34 mouse cellular contexts compared by ENCODE assay signal in genomic region chr19:23631611-23632492, GRCm38 (mm10). TPM values are rescaled to one million over a fixed set of nuclear protein-coding genes. Genes with fewer than 3 reads are reported as not detected.
A peak's percentile ranks its signal among the peaks of the same experiment; 100 is the strongest.
DNase-seq lines count a peak whose midpoint lies in the region; ATAC-seq lines count a peak whose summit lies in the region.
"Had no signal": no experiment of that assay in that cellular context is flagged by ENCODE, and none has a peak within 500 bp of the region (broad histone marks: within the 10 kb centered on the region; RNA-seq: fewer than 3 reads in every experiment).

No protein-coding gene starts in this region.

- no peak for DNase-seq in forebrain, embryonic 10.5 days (ENCODE audit: extremely low spot score, low spot score)
- no peak for DNase-seq in hindbrain, embryonic 10.5 days (ENCODE audit: low spot score)
- DNase-seq in brain, adult 2 months (ENCODE audit: low read depth, low spot score): peak; percentile 34
- DNase-seq in right cerebral cortex, adult 18-20 months: no peak
- DNase-seq: adrenal gland, adult 8-10 months; cerebellum, adult 11 months; cerebellum, adult 9-10 months; cerebellum, postnatal 36 days; gastrocnemius, postnatal 25 days; heart, adult 11 months; kidney, adult 18-20 months; kidney, postnatal 25 days; liver; lung, embryonic 14.5 days; lung, postnatal 14 days; right cerebral cortex, postnatal 4 days; thymus, adult 18-20 months; thymus, postnatal 36 days had no signal

- H3K36me3 ChIP-seq in forebrain, embryonic 13.5 days (ENCODE audit: poor library complexity, severe bottlenecking): no peaks in the 10 kb centered on the region
- no peaks in the 10 kb centered on the region for H3K36me3 ChIP-seq in forebrain, embryonic 10.5 days (replicated peaks)
- no peaks in the 10 kb centered on the region for H3K36me3 ChIP-seq in hindbrain, embryonic 15.5 days
- H3K36me3 ChIP-seq in hindbrain, embryonic 10.5 days: no peaks in the 10 kb centered on the region
- H3K36me3 ChIP-seq in midbrain, embryonic 15.5 days (replicated peaks): no peaks in the 10 kb centered on the region
- H3K36me3 ChIP-seq: embryonic facial prominence, embryonic 12.5 days; G1E; heart, embryonic 10.5 days; heart, embryonic 15.5 days; kidney, embryonic 15.5 days; midbrain, embryonic 12.5 days; neural tube, embryonic 12.5 days had no signal

- no peak overlapping the region for H3K4me3 ChIP-seq in forebrain, embryonic 13.5 days
- H3K4me3 ChIP-seq in forebrain, embryonic 10.5 days: no peak overlapping the region
- no peak overlapping the region for H3K4me3 ChIP-seq in hindbrain, embryonic 15.5 days
- no peak overlapping the region for H3K4me3 ChIP-seq in hindbrain, embryonic 10.5 days
- H3K4me3 ChIP-seq in midbrain, embryonic 15.5 days: no peak overlapping the region
- H3K4me3 ChIP-seq: embryonic facial prominence, embryonic 12.5 days; heart, embryonic 10.5 days; heart, embryonic 15.5 days; kidney, embryonic 15.5 days; midbrain, embryonic 12.5 days; myocyte; neural tube, embryonic 12.5 days had no signal

- no peak overlapping the region; the same call in 1 of the 2 replicates for H3K27ac ChIP-seq in forebrain, embryonic 13.5 days
- no peak overlapping the region for H3K27ac ChIP-seq in forebrain, embryonic 10.5 days
- H3K27ac ChIP-seq in hindbrain, embryonic 15.5 days (replicated peaks): 0 out of 2 replicates have a peak overlapping the region, but pooled peaks have one; percentile 15
- no peak overlapping the region for H3K27ac ChIP-seq in hindbrain, embryonic 10.5 days
- H3K27ac ChIP-seq in midbrain, embryonic 15.5 days: peak overlapping the region; percentile 48; the same call in 1 of the 2 replicates
- H3K27ac ChIP-seq: embryonic facial prominence, embryonic 12.5 days; heart, embryonic 10.5 days; heart, embryonic 15.5 days; kidney, embryonic 15.5 days; liver, embryonic 14.5 days; midbrain, embryonic 12.5 days; neural tube, embryonic 12.5 days; stomach, postnatal 0 days had no signal

- no peak overlapping the region for H3K9ac ChIP-seq in forebrain, embryonic 13.5 days
- H3K9ac ChIP-seq in hindbrain, embryonic 15.5 days: no peak overlapping the region
- H3K9ac ChIP-seq in midbrain, embryonic 15.5 days: no peak overlapping the region
- H3K9ac ChIP-seq: embryonic facial prominence, embryonic 12.5 days; heart, embryonic 15.5 days; kidney, embryonic 15.5 days; liver, embryonic 14.5 days; lung, embryonic 14.5 days; midbrain, embryonic 12.5 days; neural tube, embryonic 12.5 days had no signal

- H3K9me3 ChIP-seq in forebrain, embryonic 13.5 days (replicated peaks): no peaks in the 10 kb centered on the region
- no peaks in the 10 kb centered on the region for H3K9me3 ChIP-seq in forebrain, embryonic 10.5 days
- H3K9me3 ChIP-seq in hindbrain, embryonic 15.5 days: no peaks in the 10 kb centered on the region
- H3K9me3 ChIP-seq in hindbrain, embryonic 10.5 days: no peaks in the 10 kb centered on the region
- H3K9me3 ChIP-seq in midbrain, embryonic 15.5 days: no peaks in the 10 kb centered on the region
- H3K9me3 ChIP-seq: embryonic facial prominence, embryonic 12.5 days; G1E; heart, embryonic 10.5 days; heart, embryonic 15.5 days; kidney, embryonic 15.5 days; midbrain, embryonic 12.5 days; neural tube, embryonic 12.5 days had no signal

- WGBS in forebrain, embryonic 13.5 days: 79% methylated on average over 11 of the region's 11 CpGs
- WGBS in forebrain, embryonic 10.5 days: 89% methylated on average over 11 of the region's 11 CpGs
- WGBS in hindbrain, embryonic 15.5 days: 51% methylated on average over 11 of the region's 11 CpGs
- 77% methylated on average over 11 of the region's 11 CpGs for WGBS in hindbrain, embryonic 10.5 days
- 36% methylated on average over 11 of the region's 11 CpGs for WGBS in midbrain, embryonic 15.5 days

- H3K4me2 ChIP-seq in forebrain, embryonic 13.5 days: no peak overlapping the region
- no peak overlapping the region for H3K4me2 ChIP-seq in hindbrain, embryonic 15.5 days
- no peak overlapping the region for H3K4me2 ChIP-seq in midbrain, embryonic 15.5 days
- H3K4me2 ChIP-seq: embryonic facial prominence, embryonic 12.5 days; heart, embryonic 15.5 days; kidney, embryonic 15.5 days; lung, embryonic 14.5 days; midbrain, embryonic 12.5 days; neural tube, embryonic 12.5 days had no signal

- ATAC-seq in forebrain, embryonic 13.5 days: peak; percentile 48; the same call in 1 of the 2 replicates
- no peak for ATAC-seq in hindbrain, embryonic 15.5 days (ENCODE audit: low FRiP score, low read depth)
- ATAC-seq in midbrain, embryonic 15.5 days (replicated peaks): peak; percentile 82
- ATAC-seq: inflammation-experienced regulatory T-cells, adult 6 months had no signal

- H3K27me3 ChIP-seq in forebrain, embryonic 13.5 days: no peaks in the 10 kb centered on the region
- H3K27me3 ChIP-seq in forebrain, embryonic 10.5 days (ENCODE audit: poor library complexity, severe bottlenecking): no peaks in the 10 kb centered on the region
- no peaks in the 10 kb centered on the region for H3K27me3 ChIP-seq in hindbrain, embryonic 15.5 days
- no peaks in the 10 kb centered on the region for H3K27me3 ChIP-seq in hindbrain, embryonic 10.5 days (ENCODE audit: insufficient read depth, poor library complexity, severe bottlenecking)
- no peaks in the 10 kb centered on the region for H3K27me3 ChIP-seq in midbrain, embryonic 15.5 days (replicated peaks)
- H3K27me3 ChIP-seq: embryonic facial prominence, embryonic 12.5 days; heart, embryonic 15.5 days; kidney, embryonic 15.5 days; midbrain, embryonic 12.5 days; neural tube, embryonic 12.5 days had no signal

- H3K4me1 ChIP-seq in forebrain, embryonic 13.5 days: no peaks in the 10 kb centered on the region
- H3K4me1 ChIP-seq in forebrain, embryonic 10.5 days: peaks cover 2% of the 10 kb centered on the region
- H3K4me1 ChIP-seq in hindbrain, embryonic 15.5 days (replicated peaks): 0 out of 2 replicates have a peak, but pooled peaks cover 3% of the 10 kb centered on the region
- 0 out of 2 replicates have a peak, but pooled peaks cover 14% of the 10 kb centered on the region for H3K4me1 ChIP-seq in hindbrain, embryonic 10.5 days (replicated peaks)
- peaks cover 13% of the 10 kb centered on the region for H3K4me1 ChIP-seq in midbrain, embryonic 15.5 days
- H3K4me1 ChIP-seq: embryonic facial prominence, embryonic 12.5 days; heart, embryonic 10.5 days; heart, embryonic 15.5 days; kidney, embryonic 15.5 days; neural tube, embryonic 12.5 days had no signal

RNA-seq across cellular contexts. Expression of gene 1700028P14Rik, which starts 20.8 kb away (rescaled TPM):
- polyA plus RNA-seq in forebrain, embryonic 13.5 days (2015; fragmentation: Nextera tagmentation; extraction: Ambion mirVana): 1.3 and 1.7 TPM in 2 replicates
- polyA plus RNA-seq in forebrain, embryonic 10.5 days (2016; fragmentation: Nextera tagmentation; extraction: Ambion mirVana): 0.25 and 0.50 TPM in 2 replicates
- polyA plus RNA-seq in hindbrain, embryonic 15.5 days (2015; fragmentation: Nextera tagmentation; extraction: Ambion mirVana): 2.5 and 3.1 TPM in 2 replicates
- 0.51 and 2.3 TPM in 2 replicates for polyA plus RNA-seq in hindbrain, embryonic 10.5 days (2016; fragmentation: Nextera tagmentation; extraction: Ambion mirVana)
- 2.1 and 2.4 TPM in 2 replicates for polyA plus RNA-seq in midbrain, embryonic 15.5 days (2015; fragmentation: Nextera tagmentation; extraction: Ambion mirVana)
- polyA plus RNA-seq: G1E; heart, embryonic 10.5 days; heart, embryonic 15.5 days; inflammation-experienced regulatory T-cells, adult 6 months; limb, embryonic 11.5 days; liver, embryonic 14.5 days; lung, embryonic 14.5 days; midbrain, embryonic 12.5 days; myocyte; neural tube, embryonic 12.5 days; spleen, adult 2 months; stomach, postnatal 0 days had no signal

RNA-seq across cellular contexts. Expression of gene Ptar1, which starts 55.4 kb away (rescaled TPM):
- polyA plus RNA-seq in forebrain, embryonic 13.5 days (2015; fragmentation: Nextera tagmentation; extraction: Ambion mirVana): 4.4 and 5.2 TPM in 2 replicates
- 7.8 and 8.0 TPM in 2 replicates for polyA plus RNA-seq in forebrain, embryonic 10.5 days (2016; fragmentation: Nextera tagmentation; extraction: Ambion mirVana)
- polyA plus RNA-seq in hindbrain, embryonic 15.5 days (2015; fragmentation: Nextera tagmentation; extraction: Ambion mirVana): 4.2 and 4.3 TPM in 2 replicates
- polyA plus RNA-seq in hindbrain, embryonic 10.5 days (2016; fragmentation: Nextera tagmentation; extraction: Ambion mirVana): 7.2 and 7.5 TPM in 2 replicates
- 3.9 and 4.1 TPM in 2 replicates for polyA plus RNA-seq in midbrain, embryonic 15.5 days (2015; fragmentation: Nextera tagmentation; extraction: Ambion mirVana)

Comparison
In these comparisons a context has a peak if more than half of its experiments do, and no peak if none do; other contexts are left out.
1. H3K27ac ChIP-seq: peak in hindbrain, embryonic 15.5 days (single experiment) and midbrain, embryonic 15.5 days (single experiment); none in forebrain, embryonic 13.5 days (single experiment), forebrain, embryonic 10.5 days (single experiment) and hindbrain, embryonic 10.5 days (single experiment).